Comparison of ENCODE assay signal across 1 mouse cellular context in genomic region chr4:41108717-41109425, GRCm38 (mm10).
A peak's percentile ranks its signal among the peaks of the same experiment; 100 is the strongest.
TF ChIP-seq lines count a peak whose summit lies in the region.

No protein-coding gene starts in this region.

TF ChIP-seq in MEL, 35 proteins besides CTCF, POLR2A, EP300 and RAD21:
- TF ChIP-seq TAL1 (IDR thresholded peaks at IDR 0.05; ENCODE audit: low read length) (no peak), MXI1 (IDR thresholded peaks at IDR 0.05; ENCODE audit: low read depth, low read length) (0 out of 2 replicates have a peak, but pooled peaks have one; percentile 31), ZKSCAN1 (IDR thresholded peaks at IDR 0.05; ENCODE audit: low read depth, low read length) (no peak), NELFE (IDR thresholded peaks at IDR 0.05; ENCODE audit: low read depth, low read length) (no peak), GABPA (IDR thresholded peaks at IDR 0.05; ENCODE audit: low read depth, low read length) (no peak), ZMIZ1 (IDR thresholded peaks at IDR 0.05; ENCODE audit: low read depth, low read length) (no peak), ZC3H11A (IDR thresholded peaks at IDR 0.05; ENCODE audit: low read depth, low read length) (no peak), ZNF384 (IDR thresholded peaks at IDR 0.05; ENCODE audit: low read depth, low read length) (no peak), MEF2A (IDR thresholded peaks at IDR 0.05; ENCODE audit: extremely low read depth, insufficient replicate concordance, low read depth, low read length, poor library complexity, severe bottlenecking) (no peak), SIN3A (IDR thresholded peaks at IDR 0.05; ENCODE audit: low read length) (peak; percentile 46; the same call in 1 of the 2 replicates), SMC3 (IDR thresholded peaks at IDR 0.05; ENCODE audit: low read depth, low read length) (no peak), TBP (IDR thresholded peaks at IDR 0.05; ENCODE audit: low read depth, low read length) (no peak), POLR2AphosphoS5 (IDR thresholded peaks at IDR 0.05; ENCODE audit: borderline replicate concordance, low read depth, low read length) (no peak), MAFK (IDR thresholded peaks at IDR 0.05; ENCODE audit: borderline replicate concordance, low read depth, low read length) (no peak), TCF12 (IDR thresholded peaks at IDR 0.05; ENCODE audit: low read depth, low read length) (no peak), JUND (IDR thresholded peaks at IDR 0.05; ENCODE audit: low read depth, low read length) (no peak), USF1 (IDR thresholded peaks at IDR 0.05; ENCODE audit: low read depth, low read length) (peak; percentile 58), BHLHE40 (IDR thresholded peaks at IDR 0.05; ENCODE audit: borderline replicate concordance, low read depth, low read length) (peak; percentile 97), CHD1 (IDR thresholded peaks at IDR 0.05; ENCODE audit: low read depth, low read length) (no peak), POLR2AphosphoS2 (IDR thresholded peaks at IDR 0.05; ENCODE audit: low read length) (no peak), E2F4 (IDR thresholded peaks at IDR 0.05; ENCODE audit: borderline replicate concordance, low read depth, low read length) (no peak), HCFC1 (IDR thresholded peaks at IDR 0.05; ENCODE audit: low read depth, low read length) (no peak), UBTF (IDR thresholded peaks at IDR 0.05; ENCODE audit: borderline replicate concordance, insufficient read depth, low read depth, low read length) (no peak), KAT2A (conservative IDR thresholded peaks at IDR 0.05; ENCODE audit: low read depth, low read length) (no peak), RCOR1 (IDR thresholded peaks at IDR 0.05; ENCODE audit: low read depth, low read length) (no peak), MAX (IDR thresholded peaks at IDR 0.05; ENCODE audit: low read length) (no peak), USF2 (IDR thresholded peaks at IDR 0.05; ENCODE audit: borderline replicate concordance in 1 of 2, insufficient read depth in 1 of 2, low read depth in 1 of 2, low read length in 2 of 2) (no peak), MYC (IDR thresholded peaks at IDR 0.05; ENCODE audit: low read depth, low read length) (no peak), CHD2 (IDR thresholded peaks at IDR 0.05; ENCODE audit: low read length) (no peak), GATA1 (IDR thresholded peaks at IDR 0.05; ENCODE audit: low read depth, low read length) (peak; percentile 60), MAZ (IDR thresholded peaks at IDR 0.05; ENCODE audit: low read depth, low read length) (no peak), ELF1 (IDR thresholded peaks at IDR 0.05; ENCODE audit: low read depth, low read length) (no peak), MYB (IDR thresholded peaks at IDR 0.05; ENCODE audit: low read depth, low read length) (no peak), ETS1 (IDR thresholded peaks at IDR 0.05; ENCODE audit: low read depth, low read length) (peak; percentile 89), NRF1 (IDR thresholded peaks at IDR 0.05; ENCODE audit: insufficient read depth, low read depth, low read length, poor library complexity, severe bottlenecking) (no peak)
